ENCODE assay signal across 30 mouse cellular contexts in genomic region chr5:64568294-64568693, GRCm38 (mm10).
DNase-seq lines count a peak whose midpoint lies in the region; ATAC-seq and TF ChIP-seq lines count a peak whose summit lies in the region.
"Had no signal": no experiment of that assay in that cellular context is flagged by ENCODE, and none has a peak within 500 bp of the region (broad histone marks: within the 10 kb centered on the region; RNA-seq: fewer than 3 reads in every experiment).

No protein-coding gene starts in this region.

- no peak overlapping the region for H3K4me2 ChIP-seq in forebrain, embryonic 11.5 days (ENCODE audit: low read depth, low read length, severe bottlenecking)
- no peak overlapping the region for H3K4me2 ChIP-seq in forebrain, embryonic 16.5 days (ENCODE audit: low read length)
- H3K4me2 ChIP-seq in liver, embryonic 11.5 days: no peak overlapping the region
- H3K4me2 ChIP-seq in liver, embryonic 16.5 days (ENCODE audit: low read depth, low read length): no peak overlapping the region
- H3K4me2 ChIP-seq in kidney, embryonic 16.5 days (replicated peaks; ENCODE audit: low read depth, low read length): no peak overlapping the region
- H3K4me2 ChIP-seq: embryonic facial prominence, embryonic 13.5 days; heart, embryonic 13.5 days; hindbrain, embryonic 15.5 days; limb, embryonic 12.5 days; midbrain, embryonic 11.5 days; neural tube, embryonic 13.5 days had no signal

- no peak for TF ChIP-seq EP300 in MEL (IDR thresholded peaks at IDR 0.05; ENCODE audit: low read depth in 1 of 2, low read length in 2 of 2)

- H3K36me3 ChIP-seq in forebrain, embryonic 11.5 days (ENCODE audit: control insufficient read depth, insufficient read depth, low read length): no peaks in the 10 kb centered on the region
- no peaks in the 10 kb centered on the region for H3K36me3 ChIP-seq in forebrain, embryonic 16.5 days (ENCODE audit: control insufficient read depth, insufficient read depth)
- peaks cover 0 to 10% of the 10 kb centered on the region in 2 experiments; a peak in 2 of 4 replicates for H3K36me3 ChIP-seq in MEL (ENCODE audit: control insufficient read depth in 1 of 2, insufficient read depth in 2 of 2, low read length in 2 of 2)
- H3K36me3 ChIP-seq in liver, embryonic 11.5 days (ENCODE audit: control insufficient read depth, insufficient read depth, low read length): no peaks in the 10 kb centered on the region
- H3K36me3 ChIP-seq in liver, embryonic 16.5 days (ENCODE audit: control insufficient read depth, insufficient read depth): no peaks in the 10 kb centered on the region
- H3K36me3 ChIP-seq in kidney, embryonic 16.5 days (ENCODE audit: insufficient read depth, low read length): no peaks in the 10 kb centered on the region
- H3K36me3 ChIP-seq: embryonic facial prominence, embryonic 13.5 days; heart, embryonic 13.5 days; hindbrain, embryonic 10.5 days; hindbrain, embryonic 15.5 days; limb, embryonic 12.5 days; neural tube, embryonic 13.5 days had no signal

- no peak for ATAC-seq in forebrain, embryonic 11.5 days (replicated peaks; ENCODE audit: low FRiP score)
- ATAC-seq in forebrain, embryonic 16.5 days: no peak
- ATAC-seq in liver, embryonic 11.5 days (replicated peaks; ENCODE audit: low FRiP score): no peak; the same call in 1 of the 2 replicates
- ATAC-seq in liver, embryonic 16.5 days (ENCODE audit: low read depth): peak; percentile 39; the same call in 1 of the 2 replicates
- no peak for ATAC-seq in kidney, embryonic 16.5 days (ENCODE audit: low FRiP score, low TSS enrichment)
- ATAC-seq: forebrain, embryonic 14.5 days; inflammation-experienced regulatory T-cells, adult 6 months had no signal

- peak; percentile 30 for DNase-seq in forebrain, embryonic 11.5 days (ENCODE audit: low spot score)
- DNase-seq in MEL (ENCODE audit: low read depth, low spot score): no peak
- DNase-seq in liver, embryonic 11.5 days (ENCODE audit: low spot score): no peak
- no peak for DNase-seq in lung, adult 2 months
- no peak for DNase-seq in right cerebral cortex, postnatal 14 days
- DNase-seq: adrenal gland, adult 8-10 months; cerebellum, adult 9-11 months; gastrocnemius, adult 2 months; gastrocnemius, postnatal 36 days; heart, adult 2 months; heart, postnatal 10 days; kidney, adult 11 months; kidney, postnatal 25 days; lung, adult 18-20 months; lung, postnatal 14 days; thymus, adult 2 months had no signal

- H3K27me3 ChIP-seq in forebrain, embryonic 11.5 days (ENCODE audit: control insufficient read depth, insufficient read depth, low read length): no peaks in the 10 kb centered on the region
- H3K27me3 ChIP-seq in forebrain, embryonic 16.5 days (replicated peaks; ENCODE audit: control insufficient read depth, insufficient read depth, low read length): no peaks in the 10 kb centered on the region
- H3K27me3 ChIP-seq in MEL (ENCODE audit: control insufficient read depth in 1 of 2, insufficient read depth in 2 of 2, low read length in 2 of 2): no peaks in the 10 kb centered on the region
- H3K27me3 ChIP-seq in liver, embryonic 11.5 days (replicated peaks; ENCODE audit: control insufficient read depth, insufficient read depth, low read length): no peaks in the 10 kb centered on the region
- no peaks in the 10 kb centered on the region for H3K27me3 ChIP-seq in liver, embryonic 16.5 days (ENCODE audit: control insufficient read depth, insufficient read depth, low read depth, low read length)
- H3K27me3 ChIP-seq in kidney, embryonic 16.5 days (ENCODE audit: insufficient read depth, low read length): no peaks in the 10 kb centered on the region
- H3K27me3 ChIP-seq: embryonic facial prominence, embryonic 13.5 days; heart, embryonic 13.5 days; hindbrain, embryonic 15.5 days; limb, embryonic 12.5 days; neural tube, embryonic 13.5 days had no signal

- no peak for TF ChIP-seq CTCF in MEL (IDR thresholded peaks at IDR 0.05 in 2 of 3, conservative IDR thresholded peaks at IDR 0.05 in 1 of 3; ENCODE audit: control insufficient read depth in 1 of 3, insufficient read depth in 1 of 3, low read depth in 2 of 3, low read length in 3 of 3, poor library complexity in 1 of 3, severe bottlenecking in 1 of 3)
- TF ChIP-seq CTCF in lung, adult 2 months (IDR thresholded peaks at IDR 0.05; ENCODE audit: insufficient read depth, low read length): no peak

- H3K4me1 ChIP-seq in forebrain, embryonic 11.5 days (replicated peaks; ENCODE audit: control insufficient read depth, insufficient read depth, low read length): no peaks in the 10 kb centered on the region
- no peaks in the 10 kb centered on the region for H3K4me1 ChIP-seq in forebrain, embryonic 16.5 days (replicated peaks; ENCODE audit: control insufficient read depth, insufficient read depth, low read length)
- H3K4me1 ChIP-seq in MEL (ENCODE audit: control insufficient read depth in 1 of 2, insufficient read depth in 2 of 2, low read length in 2 of 2): peaks cover 7 to 16% of the 10 kb centered on the region in 2 experiments
- H3K4me1 ChIP-seq in liver, embryonic 11.5 days (replicated peaks; ENCODE audit: control insufficient read depth, insufficient read depth, low read length): peaks cover 2% of the 10 kb centered on the region; the same call in 1 of the 2 replicates
- H3K4me1 ChIP-seq in liver, embryonic 16.5 days (ENCODE audit: control insufficient read depth, low read depth, low read length): peaks cover 18% of the 10 kb centered on the region
- H3K4me1 ChIP-seq in lung, adult 2 months (ENCODE audit: control insufficient read depth, insufficient read depth, low read length): no peaks in the 10 kb centered on the region
- no peaks in the 10 kb centered on the region for H3K4me1 ChIP-seq in kidney, embryonic 16.5 days (ENCODE audit: insufficient read depth, low read length)
- H3K4me1 ChIP-seq: heart, embryonic 13.5 days; hindbrain, embryonic 10.5 days; hindbrain, embryonic 15.5 days; neural tube, embryonic 13.5 days had no signal

- no peak overlapping the region for H3K4me3 ChIP-seq in forebrain, embryonic 11.5 days (ENCODE audit: low read depth, low read length)
- H3K4me3 ChIP-seq in forebrain, embryonic 16.5 days (replicated peaks; ENCODE audit: low read length): no peak overlapping the region
- no peak overlapping the region for H3K4me3 ChIP-seq in MEL (ENCODE audit: control insufficient read depth in 1 of 2, insufficient read depth in 1 of 2, low read depth in 2 of 2, low read length in 2 of 2)
- no peak overlapping the region for H3K4me3 ChIP-seq in liver, embryonic 11.5 days (ENCODE audit: low read depth, low read length)
- H3K4me3 ChIP-seq in liver, embryonic 16.5 days (ENCODE audit: low read depth, low read length): no peak overlapping the region
- no peak overlapping the region for H3K4me3 ChIP-seq in lung, adult 2 months (replicated peaks; ENCODE audit: extremely low read depth, low read depth, low read length)
- H3K4me3 ChIP-seq in kidney, embryonic 16.5 days (ENCODE audit: low read length): no peak overlapping the region
- H3K4me3 ChIP-seq: embryonic facial prominence, embryonic 13.5 days; erythroblast, embryonic 14.5 days; gastrocnemius, adult 2 months; heart, adult 2 months; heart, embryonic 13.5 days; hindbrain, embryonic 10.5 days; hindbrain, embryonic 15.5 days; limb, embryonic 12.5 days; myocyte; neural tube, embryonic 13.5 days had no signal

- 95% methylated on average over 3 of the region's 3 CpGs for WGBS in forebrain, embryonic 11.5 days
- WGBS in forebrain, embryonic 16.5 days: 90% methylated on average over 3 of the region's 3 CpGs
- 82% methylated on average over 3 of the region's 3 CpGs for WGBS in liver, embryonic 11.5 days
- WGBS in liver, embryonic 16.5 days (ENCODE audit: insufficient replicate concordance): 70% methylated on average over 3 of the region's 3 CpGs
- WGBS in lung, adult 2 months: 76% methylated on average over 3 of the region's 3 CpGs
- 91% methylated on average over 3 of the region's 3 CpGs for WGBS in kidney, embryonic 16.5 days

- H3K79me2 ChIP-seq in MEL (ENCODE audit: control insufficient read depth, insufficient read depth, low read length, poor library complexity): no peaks in the 10 kb centered on the region

- H3K27ac ChIP-seq in forebrain, embryonic 11.5 days (ENCODE audit: low read depth, low read length): no peak overlapping the region
- H3K27ac ChIP-seq in forebrain, embryonic 16.5 days (ENCODE audit: low read length): no peak overlapping the region
- peak overlapping the region; percentile 80 for H3K27ac ChIP-seq in MEL (ENCODE audit: control insufficient read depth, low read depth, low read length)
- 0 out of 2 replicates have a peak overlapping the region, but pooled peaks have one; percentile 3 for H3K27ac ChIP-seq in liver, embryonic 11.5 days (ENCODE audit: low read depth, low read length)
- peak overlapping the region; percentile 92 for H3K27ac ChIP-seq in liver, embryonic 16.5 days (ENCODE audit: low read length)
- H3K27ac ChIP-seq in kidney, embryonic 16.5 days (ENCODE audit: low read length): no peak overlapping the region
- H3K27ac ChIP-seq: embryonic facial prominence, embryonic 13.5 days; gastrocnemius, adult 2 months; heart, adult 2 months; heart, embryonic 13.5 days; hindbrain, embryonic 10.5 days; hindbrain, embryonic 15.5 days; limb, embryonic 12.5 days; neural tube, embryonic 13.5 days had no signal

- no peak for TF ChIP-seq RAD21 in MEL (IDR thresholded peaks at IDR 0.05; ENCODE audit: low read depth, low read length)

- H3K9me3 ChIP-seq in forebrain, embryonic 11.5 days (ENCODE audit: control insufficient read depth, low read length): no peaks in the 10 kb centered on the region
- no peaks in the 10 kb centered on the region for H3K9me3 ChIP-seq in forebrain, embryonic 16.5 days (ENCODE audit: control insufficient read depth, low read length)
- no peaks in the 10 kb centered on the region for H3K9me3 ChIP-seq in MEL (replicated peaks; ENCODE audit: insufficient read depth, low read length)
- no peaks in the 10 kb centered on the region for H3K9me3 ChIP-seq in liver, embryonic 11.5 days (ENCODE audit: control insufficient read depth, low read length)
- H3K9me3 ChIP-seq in liver, embryonic 16.5 days (replicated peaks; ENCODE audit: control insufficient read depth, low read length): no peaks in the 10 kb centered on the region
- no peaks in the 10 kb centered on the region for H3K9me3 ChIP-seq in kidney, embryonic 16.5 days (ENCODE audit: low read length)
- H3K9me3 ChIP-seq: heart, embryonic 13.5 days; hindbrain, embryonic 15.5 days; limb, embryonic 12.5 days; neural tube, embryonic 13.5 days had no signal

- no peak overlapping the region for H3K9ac ChIP-seq in forebrain, embryonic 11.5 days (ENCODE audit: low read length)
- no peak overlapping the region for H3K9ac ChIP-seq in forebrain, embryonic 16.5 days (replicated peaks; ENCODE audit: low read depth, low read length)
- no peak overlapping the region for H3K9ac ChIP-seq in MEL (ENCODE audit: control insufficient read depth, low read depth, low read length, poor library complexity, severe bottlenecking)
- H3K9ac ChIP-seq in liver, embryonic 11.5 days (ENCODE audit: low read depth, low read length): no peak overlapping the region
- H3K9ac ChIP-seq in liver, embryonic 16.5 days (ENCODE audit: low read depth, low read length): no peak overlapping the region
- no peak overlapping the region for H3K9ac ChIP-seq in kidney, embryonic 16.5 days (replicated peaks; ENCODE audit: low read length)
- H3K9ac ChIP-seq: embryonic facial prominence, embryonic 13.5 days; heart, embryonic 13.5 days; hindbrain, embryonic 15.5 days; limb, embryonic 12.5 days; neural tube, embryonic 13.5 days had no signal

- TF ChIP-seq POLR2A in MEL (IDR thresholded peaks at IDR 0.05; ENCODE audit: control insufficient read depth in 1 of 2, insufficient read depth in 1 of 2, low read depth in 1 of 2, low read length in 2 of 2, poor library complexity in 1 of 2): no peak
- no peak for TF ChIP-seq POLR2A in lung, adult 2 months (IDR thresholded peaks at IDR 0.05; ENCODE audit: borderline replicate concordance, extremely low read depth, low read depth, low read length)

Comparison
In these comparisons a context has a peak if more than half of its experiments do, and no peak if none do; other contexts are left out.
1. H3K27ac ChIP-seq: peak in MEL (single experiment), liver, embryonic 11.5 days (single experiment) and liver, embryonic 16.5 days (single experiment); none in forebrain, embryonic 11.5 days (single experiment), forebrain, embryonic 16.5 days (single experiment) and kidney, embryonic 16.5 days (single experiment).